Mouse (Mus musculus): Measurements from ENCODE around the gene Insl6.
A peak's percentile ranks its signal among the peaks of the same experiment; 100 is the strongest.

Insl6 gene

GRCm38 (mm10) chr19:29325053-29325851 lies at the start of gene Insl6:
Gene Insl6 (minus strand): TSS chr19:29325356.
- DNase-seq = peak; percentile 83

- no peak for DNase-seq
Observed at GRCm38 (mm10) chr19:29374947-29375346, 49.8 kb upstream of the Insl6 start.

DNA sequence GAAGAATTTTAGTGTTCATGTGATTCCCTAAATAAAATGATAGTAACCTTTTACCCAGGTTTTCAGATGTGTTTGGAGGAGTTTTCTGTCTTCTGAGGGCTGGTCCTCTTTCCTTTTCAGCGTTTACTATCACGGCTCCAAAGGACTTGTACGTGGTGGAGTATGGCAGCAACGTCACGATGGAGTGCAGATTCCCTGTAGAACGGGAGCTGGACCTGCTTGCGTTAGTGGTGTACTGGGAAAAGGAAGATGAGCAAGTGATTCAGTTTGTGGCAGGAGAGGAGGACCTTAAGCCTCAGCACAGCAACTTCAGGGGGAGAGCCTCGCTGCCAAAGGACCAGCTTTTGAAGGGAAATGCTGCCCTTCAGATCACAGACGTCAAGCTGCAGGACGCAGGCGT lies 48.3 kb upstream of the Insl6 start:
- DNase-seq = no peak

DNA sequence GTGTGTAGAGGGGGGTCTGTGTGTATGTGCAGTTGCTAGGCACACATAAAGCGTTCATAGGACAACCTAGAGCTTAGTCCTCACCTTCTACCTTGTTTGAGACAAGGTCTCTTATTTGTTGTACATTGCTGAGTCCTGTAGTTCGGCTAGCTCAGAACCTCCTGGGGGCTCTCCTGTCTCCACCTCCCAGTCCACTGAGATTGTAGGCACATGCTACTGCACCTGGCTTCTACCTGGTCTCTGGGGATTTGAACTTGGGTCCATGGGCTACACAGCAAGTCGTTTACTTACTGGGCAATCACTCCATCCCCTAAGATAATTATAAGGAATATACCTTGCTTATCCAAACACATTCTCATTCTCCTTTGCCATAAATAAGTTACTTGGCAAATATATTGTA lies 47.5 kb upstream of the Insl6 start:
- DNase-seq = no peak

- no peak for DNase-seq
Observed at GRCm38 (mm10) chr19:29372138-29372537, 47.0 kb upstream of the Insl6 start.

DNA sequence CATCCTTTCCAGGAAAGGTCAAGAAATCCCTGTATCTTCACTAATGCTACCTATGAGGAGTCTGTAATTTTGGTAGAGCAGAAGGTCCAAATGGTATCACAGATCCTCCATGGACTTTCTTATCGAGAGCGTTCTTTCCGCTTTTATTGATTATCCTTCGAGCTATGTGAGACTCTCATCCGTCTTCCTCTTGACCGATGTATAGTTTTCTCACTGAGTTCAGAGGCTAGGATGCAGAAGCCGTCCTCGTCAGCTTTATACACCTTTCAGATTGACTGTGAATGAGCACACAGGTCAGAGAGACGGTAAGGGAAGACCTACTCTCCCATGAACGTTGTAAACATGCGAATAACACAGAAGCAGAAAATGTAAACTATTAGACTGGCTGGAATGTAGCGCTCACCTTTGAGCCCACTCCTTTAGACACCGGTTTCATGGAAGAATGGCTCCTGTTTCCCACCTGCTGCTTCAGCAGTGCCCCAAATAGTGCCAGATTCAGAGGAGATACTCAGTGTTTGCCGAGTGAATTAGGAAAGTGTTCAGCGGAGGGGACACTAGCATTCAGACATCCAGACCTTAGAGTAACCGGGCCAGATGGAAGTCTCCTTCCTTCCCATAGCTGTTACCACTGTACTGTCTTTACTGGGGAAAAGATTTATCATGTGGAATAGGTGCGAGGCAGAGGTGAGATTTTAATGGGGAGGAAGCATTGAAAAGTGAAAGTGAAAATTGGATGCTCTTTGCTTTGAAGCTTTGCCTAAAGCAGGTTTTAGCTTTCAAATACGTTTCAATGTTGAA lies 46.3 kb upstream of the Insl6 start:
- DNase-seq = no peak

GRCm38 (mm10) chr19:29370545-29371283 lies 45.6 kb upstream of the Insl6 start:
- no peak for DNase-seq

DNA sequence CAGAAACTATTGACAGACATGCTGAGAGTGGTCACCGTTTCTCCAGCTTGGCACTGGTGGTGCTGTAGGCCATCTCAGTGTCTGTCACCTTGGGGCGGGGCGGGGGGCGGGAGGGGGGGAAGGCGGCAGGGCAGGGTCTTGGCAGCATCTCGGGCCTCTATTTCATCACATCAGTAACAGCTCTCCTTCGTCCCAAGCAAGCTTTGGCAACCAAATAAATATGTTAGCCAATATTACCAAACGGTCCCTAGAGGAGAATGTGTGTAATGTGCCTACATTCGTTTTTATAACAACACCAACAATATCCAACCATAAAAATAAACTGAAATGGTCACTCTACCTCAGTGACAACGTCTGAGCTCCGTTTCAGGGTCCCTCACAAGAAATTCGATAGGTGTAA lies 45.0 kb upstream of the Insl6 start:
- DNase-seq = no peak

- no peak for DNase-seq
Observed at GRCm38 (mm10) chr19:29368671-29369309, 43.6 kb upstream of the Insl6 start.

DNA sequence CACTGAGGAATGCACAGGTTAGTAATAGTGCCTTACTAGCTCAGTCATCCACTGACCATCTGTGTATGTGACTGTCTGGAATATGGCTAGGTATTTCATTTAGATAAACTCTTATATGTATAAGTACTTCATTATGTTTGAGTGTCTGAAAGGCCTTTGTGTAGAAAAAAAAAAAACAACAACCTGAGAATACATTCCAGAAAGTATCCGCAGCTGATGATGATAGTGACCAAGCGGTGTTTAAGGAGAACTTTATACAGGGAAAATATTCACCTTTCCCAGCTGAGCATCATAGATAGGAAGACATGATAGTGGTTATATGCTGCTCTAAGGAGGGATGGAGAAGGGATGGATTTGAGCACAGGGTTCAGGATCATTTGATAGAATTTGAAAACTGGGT lies 42.9 kb upstream of the Insl6 start:
- DNase-seq = no peak

DNA sequence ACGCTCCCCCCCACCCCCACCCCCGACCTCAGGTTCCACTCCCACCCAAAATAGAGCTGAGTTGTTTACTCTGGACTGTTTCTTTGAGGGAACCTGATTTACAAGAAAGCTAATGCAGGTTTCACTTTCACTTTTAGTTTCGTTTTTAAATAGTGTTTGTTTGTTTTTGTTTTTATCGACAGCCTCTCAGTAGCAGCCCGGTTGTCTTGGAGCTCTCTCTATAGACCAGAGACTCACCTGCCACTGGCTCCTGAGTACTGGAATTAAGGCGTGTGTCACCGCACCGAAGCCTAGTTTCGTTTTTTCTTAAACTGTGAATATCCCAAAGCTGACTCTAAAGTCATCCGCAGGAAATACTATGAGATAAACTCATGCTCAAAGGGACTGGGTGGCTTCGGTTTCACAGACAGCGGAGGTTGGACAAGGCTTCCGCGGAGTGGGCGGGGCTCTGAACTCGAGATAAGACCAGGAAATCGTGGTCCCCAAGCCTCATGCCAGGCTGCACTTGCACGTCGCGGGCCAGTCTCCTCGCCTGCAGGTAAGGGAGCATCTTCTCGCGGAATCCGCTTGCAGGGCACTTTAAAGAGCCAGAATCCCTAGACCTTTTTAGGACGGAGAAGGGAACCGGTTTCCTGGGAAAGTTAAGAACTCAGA lies 41.9 kb upstream of the Insl6 start, which contains the start of the genes Plgrkt and Cd274:
Gene Plgrkt (minus strand): TSS at position 422 of the 654 bp plus-strand sequence.
Gene Cd274 (plus strand): TSS at position 487 of the 654 bp plus-strand sequence.
- DNase-seq = peak; percentile 93

DNA sequence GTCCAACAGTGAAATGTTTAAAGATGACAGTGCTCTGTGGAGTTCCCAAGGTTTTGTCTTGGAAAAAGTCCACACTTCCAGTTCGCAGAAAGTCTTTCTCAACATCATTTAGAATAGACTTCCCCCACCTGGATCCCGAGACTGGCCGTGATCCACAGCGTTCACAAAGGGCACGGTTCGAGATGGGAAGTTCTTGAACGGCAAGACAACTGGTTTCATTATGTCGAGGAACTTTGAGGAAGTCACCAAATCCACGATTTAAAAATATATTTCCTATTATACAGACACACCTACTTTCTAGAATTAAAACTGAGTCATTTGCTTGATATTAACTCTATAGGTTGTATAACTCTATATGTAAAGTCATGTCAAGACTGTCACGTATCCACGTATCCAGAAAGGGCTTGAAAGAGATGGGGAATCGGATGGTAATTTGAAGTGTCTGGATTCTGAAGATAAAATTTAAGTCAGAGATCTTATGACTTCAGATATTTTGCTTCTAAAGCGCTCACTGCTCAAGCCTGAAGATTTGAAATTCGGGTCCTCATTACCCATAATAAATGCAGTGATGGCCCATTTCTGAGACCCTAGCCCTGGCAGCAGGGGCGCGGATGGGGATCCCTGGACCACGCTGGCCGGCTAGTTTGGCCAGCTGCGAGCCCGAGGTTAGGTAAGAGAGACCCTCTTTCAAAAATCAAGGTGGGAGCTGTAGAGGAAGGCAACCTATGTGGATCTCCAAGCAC lies 41.2 kb upstream of the Insl6 start:
- DNase-seq = peak; percentile 28

- DNase-seq = peak; percentile 29
Observed at GRCm38 (mm10) chr19:29365105-29365504, 39.9 kb upstream of the Insl6 start.

DNA sequence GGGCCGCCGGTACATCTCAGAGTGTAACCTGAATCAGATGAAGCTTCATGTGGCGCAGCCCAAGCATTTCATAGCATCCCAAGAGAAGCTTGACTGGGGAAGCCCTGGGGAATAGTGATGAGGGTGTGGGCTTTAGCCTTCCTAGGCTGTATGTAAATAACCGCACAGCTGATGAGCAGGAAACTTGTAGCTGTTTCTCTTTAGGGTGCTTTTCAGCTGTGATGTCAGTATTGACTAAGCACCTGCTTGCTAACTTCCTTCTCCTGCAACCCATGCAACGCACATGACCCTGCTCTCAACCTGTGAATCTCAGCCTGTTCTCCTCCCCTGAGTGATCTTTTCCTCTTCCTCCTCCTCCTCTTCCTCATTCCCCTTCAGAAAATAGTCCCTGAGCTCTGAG lies 38.9 kb upstream of the Insl6 start:
- no peak for DNase-seq

GRCm38 (mm10) chr19:29363557-29363956 lies 38.4 kb upstream of the Insl6 start:
- no peak for DNase-seq

GRCm38 (mm10) chr19:29362173-29362930 lies 37.2 kb upstream of the Insl6 start:
- DNase-seq = no peak

DNA sequence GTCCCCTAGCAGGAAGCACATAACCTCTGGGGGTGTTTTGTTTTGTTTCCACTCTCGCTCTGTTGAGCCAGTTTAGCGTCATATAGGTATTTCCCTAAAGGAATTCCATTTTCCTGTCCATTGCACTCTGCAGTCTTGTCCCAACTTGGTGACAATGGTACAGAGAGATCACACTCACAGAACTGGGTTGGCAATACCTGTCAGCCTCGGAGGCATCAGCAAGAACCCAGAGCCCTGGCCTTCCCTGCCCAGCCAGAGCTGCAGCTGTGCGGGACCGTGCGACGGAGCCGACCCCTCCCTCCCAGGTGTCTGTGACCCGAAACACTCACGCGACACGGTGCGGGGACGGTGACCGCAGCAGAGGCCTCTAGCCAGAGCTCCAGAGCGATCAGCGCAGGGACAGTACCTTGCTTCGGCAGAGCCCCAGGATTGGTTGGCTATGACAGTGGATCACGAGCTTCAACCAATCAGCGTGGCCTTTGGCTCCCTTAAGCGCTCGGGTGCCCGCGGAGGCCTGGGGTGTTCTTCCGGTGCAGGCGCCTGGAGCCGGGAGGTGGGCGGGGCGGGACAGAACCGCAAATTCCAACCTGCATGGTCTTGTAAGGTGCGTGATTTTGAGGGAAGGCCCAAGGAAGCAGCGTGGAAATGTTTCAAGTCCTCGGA lies 36.4 kb upstream of the Insl6 start:
- peak; percentile 91 for DNase-seq

DNA sequence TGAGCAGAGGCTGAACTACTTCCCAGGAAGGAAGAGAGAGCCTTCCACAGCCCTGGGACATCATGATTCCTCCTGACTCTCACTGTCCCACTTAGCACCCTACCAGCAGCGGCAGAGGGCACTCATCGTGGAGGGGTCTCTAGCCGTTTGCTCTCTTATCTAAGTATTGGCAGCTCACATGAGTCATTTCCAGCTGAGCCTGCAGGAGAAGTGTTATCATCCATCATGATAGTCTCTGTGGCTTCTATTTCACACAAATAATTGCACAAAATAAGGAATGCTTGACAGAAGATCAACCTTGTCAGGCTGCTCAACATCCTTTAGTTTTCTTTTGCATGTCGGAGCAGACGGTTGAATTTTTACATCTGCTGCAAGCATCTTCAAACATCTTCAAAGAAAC lies 35.1 kb upstream of the Insl6 start:
- DNase-seq = no peak

DNA sequence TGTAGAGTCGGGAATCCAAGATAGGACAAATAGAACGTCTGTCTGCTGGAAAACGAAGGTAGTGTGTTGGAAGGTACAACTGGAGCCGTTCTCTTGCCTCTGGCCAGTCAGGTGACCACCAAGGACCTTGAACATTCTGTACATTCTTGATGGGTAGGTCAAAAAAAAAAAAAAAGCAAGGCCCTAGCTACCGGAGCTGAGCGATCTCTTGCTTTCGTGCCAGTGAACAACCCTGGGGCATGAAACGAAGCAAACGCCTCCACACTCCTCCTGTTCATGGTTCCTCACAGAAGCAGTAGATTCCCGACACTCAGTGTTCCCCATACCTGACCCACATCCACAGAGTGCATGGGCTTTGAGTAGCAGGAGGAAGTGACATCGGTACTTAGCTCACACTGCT lies 31.1 kb upstream of the Insl6 start:
- DNase-seq = no peak

Data from thymus, postnatal 14 days (tissue).